Mouse (Mus musculus): ENCODE data around the gene Naaladl2. TPM values are rescaled to one million over a fixed set of nuclear protein-coding genes. Genes with fewer than 3 reads are reported as not detected.
"Not testable (repeated sequence)": the region's sequence is repeated elsewhere in the genome, so short reads cannot be mapped to it uniquely, and the experiment has no call there.

Naaladl2 gene
- polyA plus RNA-seq, 1 experiment: not detected

DNA sequence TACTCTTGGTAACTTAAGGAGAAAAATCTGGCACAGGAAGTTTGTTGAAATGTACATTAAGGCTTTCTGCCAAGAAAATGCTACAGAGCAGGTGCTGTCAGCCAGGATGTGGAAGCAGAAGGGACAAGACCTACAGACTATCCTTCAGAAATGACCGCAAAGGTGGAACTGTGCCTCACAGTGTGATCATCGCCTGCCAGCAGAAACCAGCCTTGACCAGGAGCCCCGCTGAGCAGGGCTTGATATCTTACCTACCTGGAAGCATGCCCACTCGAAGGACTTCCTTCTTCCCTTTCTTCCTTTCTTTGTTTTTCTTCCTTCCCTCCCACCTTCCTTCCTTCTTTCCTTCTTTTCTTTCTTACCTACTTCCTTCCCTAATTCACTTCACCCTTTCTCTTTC lies 69.8 kb downstream of the Naaladl2 start:
- TF ChIP-seq CTCF (IDR thresholded peaks at IDR 0.05; ENCODE audit: low read depth, low read length): no peak
- H3K4me3 ChIP-seq (ENCODE audit: low read depth, low read length): no peak overlapping the region
- no peak overlapping the region for H3K27ac ChIP-seq (ENCODE audit: insufficient read depth, low read length)
- no peaks in the 10 kb centered on the region for H3K9me3 ChIP-seq (replicated peaks; ENCODE audit: control insufficient read depth, insufficient read depth, low read length, poor library complexity, severe bottlenecking)
- no peak overlapping the region for H3K9ac ChIP-seq (ENCODE audit: low read depth, poor library complexity, severe bottlenecking)
- H3K36me3 ChIP-seq (ENCODE audit: control insufficient read depth, insufficient read depth, low read length, poor library complexity, severe bottlenecking): no peaks in the 10 kb centered on the region
- no peaks in the 10 kb centered on the region for H3K27me3 ChIP-seq (ENCODE audit: control insufficient read depth, insufficient read depth, low read length, poor library complexity, severe bottlenecking)
- no peaks in the 10 kb centered on the region for H3K4me1 ChIP-seq (ENCODE audit: control insufficient read depth, insufficient read depth, low read length)

DNA sequence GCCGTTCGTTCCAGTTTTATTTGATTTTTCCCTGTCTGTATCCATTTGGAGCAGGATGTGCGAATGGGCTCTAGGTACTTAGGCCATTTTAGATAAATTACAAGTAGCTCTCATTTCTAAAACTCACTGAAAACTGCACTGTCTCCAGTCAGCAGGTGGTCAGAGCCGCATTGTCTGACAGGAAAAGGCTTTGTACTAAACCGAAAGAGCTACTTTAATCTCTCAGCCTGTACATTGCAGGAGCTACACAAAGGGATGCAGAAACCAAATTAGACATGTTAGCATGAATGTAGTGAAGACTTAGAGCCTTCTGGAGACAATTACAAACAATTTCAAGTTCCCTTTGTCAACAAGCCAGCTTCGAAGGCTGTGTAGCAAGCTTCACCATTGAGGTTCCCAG lies 70.2 kb downstream of the Naaladl2 start:
- no peak overlapping the region for H3K4me3 ChIP-seq (ENCODE audit: low read depth, low read length)
- no peaks in the 10 kb centered on the region for H3K9me3 ChIP-seq (replicated peaks; ENCODE audit: control insufficient read depth, insufficient read depth, low read length, poor library complexity, severe bottlenecking)
- TF ChIP-seq EP300 (IDR thresholded peaks at IDR 0.05; ENCODE audit: insufficient read depth, low read depth, low read length) (no peak), POLR2A (IDR thresholded peaks at IDR 0.05; ENCODE audit: insufficient read depth, low read length) (no peak), CTCF (IDR thresholded peaks at IDR 0.05; ENCODE audit: low read depth, low read length) (no peak)
- H3K36me3 ChIP-seq (ENCODE audit: control insufficient read depth, insufficient read depth, low read length, poor library complexity, severe bottlenecking): no peaks in the 10 kb centered on the region
- no peaks in the 10 kb centered on the region for H3K4me1 ChIP-seq (ENCODE audit: control insufficient read depth, insufficient read depth, low read length)
- H3K9ac ChIP-seq (ENCODE audit: low read depth, poor library complexity, severe bottlenecking): no peak overlapping the region
- no peaks in the 10 kb centered on the region for H3K27me3 ChIP-seq (ENCODE audit: control insufficient read depth, insufficient read depth, low read length, poor library complexity, severe bottlenecking)
- no peak overlapping the region for H3K27ac ChIP-seq (ENCODE audit: insufficient read depth, low read length)

DNA sequence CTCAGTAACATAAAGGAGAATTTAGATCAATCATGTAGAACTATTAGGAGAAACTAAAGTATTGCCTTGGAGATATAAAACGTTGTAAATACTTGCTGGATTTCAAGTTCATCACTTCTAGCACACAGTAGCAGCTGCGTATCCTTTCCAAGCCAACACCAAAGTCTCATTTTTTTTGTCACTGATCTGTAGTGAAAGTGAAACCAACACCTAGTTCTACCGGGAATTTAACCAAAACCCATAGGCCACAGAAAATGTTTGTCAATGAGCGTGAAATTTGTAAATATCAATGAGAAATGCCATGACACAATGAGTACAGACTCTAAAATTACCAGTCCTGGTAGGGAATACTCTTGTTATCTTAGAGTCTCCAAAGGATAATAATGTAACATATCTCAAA lies 80.8 kb downstream of the Naaladl2 start:
- Histone ChIP-seq H3K4me1 (ENCODE audit: control insufficient read depth, insufficient read depth, low read length) (no peaks in the 10 kb centered on the region), H3K9me3 (replicated peaks; ENCODE audit: control insufficient read depth, insufficient read depth, low read length, poor library complexity, severe bottlenecking) (no peaks in the 10 kb centered on the region)
- TF ChIP-seq EP300 (IDR thresholded peaks at IDR 0.05; ENCODE audit: insufficient read depth, low read depth, low read length) (no peak), POLR2A (IDR thresholded peaks at IDR 0.05; ENCODE audit: insufficient read depth, low read length) (no peak), CTCF (IDR thresholded peaks at IDR 0.05; ENCODE audit: low read depth, low read length) (no peak)

DNA sequence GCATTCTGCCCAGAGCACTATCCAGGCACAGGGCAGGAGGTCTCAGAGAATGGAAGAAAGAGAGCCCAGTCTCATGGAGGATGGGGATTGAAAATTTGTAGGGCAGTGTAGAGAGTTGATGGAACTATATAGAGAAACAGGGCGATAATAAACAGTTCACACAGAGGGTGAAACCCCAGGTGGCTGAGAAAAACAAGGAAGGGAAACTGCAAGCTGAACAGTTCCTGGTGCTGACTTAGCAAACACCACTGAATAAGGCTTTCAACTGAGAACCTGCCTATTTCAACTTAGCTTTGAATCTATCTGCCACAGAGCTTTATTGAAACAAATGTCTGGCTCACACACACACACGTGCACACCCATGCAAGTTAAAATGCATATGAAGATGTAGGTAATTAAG lies 91.1 kb downstream of the Naaladl2 start:
- H3K27ac ChIP-seq (ENCODE audit: insufficient read depth, low read length): no peak overlapping the region
- TF ChIP-seq CTCF (IDR thresholded peaks at IDR 0.05; ENCODE audit: low read depth, low read length) (no peak), POLR2A (IDR thresholded peaks at IDR 0.05; ENCODE audit: insufficient read depth, low read length) (no peak), EP300 (IDR thresholded peaks at IDR 0.05; ENCODE audit: insufficient read depth, low read depth, low read length) (no peak)
- H3K27me3 ChIP-seq (ENCODE audit: control insufficient read depth, insufficient read depth, low read length, poor library complexity, severe bottlenecking): no peaks in the 10 kb centered on the region
- H3K4me1 ChIP-seq (ENCODE audit: control insufficient read depth, insufficient read depth, low read length): no peaks in the 10 kb centered on the region
- no peaks in the 10 kb centered on the region for H3K36me3 ChIP-seq (ENCODE audit: control insufficient read depth, insufficient read depth, low read length, poor library complexity, severe bottlenecking)
- H3K9ac ChIP-seq (ENCODE audit: low read depth, poor library complexity, severe bottlenecking): no peak overlapping the region
- H3K4me3 ChIP-seq (ENCODE audit: low read depth, low read length): no peak overlapping the region
- H3K9me3 ChIP-seq (replicated peaks; ENCODE audit: control insufficient read depth, insufficient read depth, low read length, poor library complexity, severe bottlenecking): no peaks in the 10 kb centered on the region

More for the DNA sequence above, 80.8 kb downstream of the Naaladl2 start:
- no peaks in the 10 kb centered on the region for H3K36me3 ChIP-seq (ENCODE audit: control insufficient read depth, insufficient read depth, low read length, poor library complexity, severe bottlenecking)
- H3K27ac ChIP-seq (ENCODE audit: insufficient read depth, low read length): no peak overlapping the region
- no peak overlapping the region for H3K4me3 ChIP-seq (ENCODE audit: low read depth, low read length)
- H3K9ac ChIP-seq (ENCODE audit: low read depth, poor library complexity, severe bottlenecking): no peak overlapping the region
- H3K27me3 ChIP-seq (ENCODE audit: control insufficient read depth, insufficient read depth, low read length, poor library complexity, severe bottlenecking): no peaks in the 10 kb centered on the region

DNA sequence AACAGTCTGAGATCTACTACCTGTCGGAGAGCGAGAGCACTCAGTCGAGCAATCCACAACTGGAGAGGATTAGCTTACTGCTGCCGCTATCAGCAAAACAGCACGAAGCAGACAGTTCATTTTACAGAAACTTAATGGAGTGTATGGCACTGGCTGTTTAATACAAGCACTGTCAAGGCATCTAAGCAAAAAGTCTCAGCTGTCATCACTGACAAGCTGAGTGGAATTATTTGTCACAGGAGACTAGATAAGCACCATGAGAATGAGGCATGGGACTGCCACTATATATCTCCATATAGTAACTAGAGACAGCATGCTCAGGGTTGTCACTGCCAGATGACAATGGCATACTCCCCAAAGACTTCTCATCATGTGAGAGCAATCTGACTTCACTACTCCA lies 124.1 kb downstream of the Naaladl2 start:
- Histone ChIP-seq H3K27ac (ENCODE audit: insufficient read depth, low read length) (no peak overlapping the region), H3K9ac (ENCODE audit: low read depth, poor library complexity, severe bottlenecking) (no peak overlapping the region), H3K4me1 (ENCODE audit: control insufficient read depth, insufficient read depth, low read length) (no peaks in the 10 kb centered on the region), H3K36me3 (ENCODE audit: control insufficient read depth, insufficient read depth, low read length, poor library complexity, severe bottlenecking) (no peaks in the 10 kb centered on the region), H3K4me3 (ENCODE audit: low read depth, low read length) (no peak overlapping the region), H3K27me3 (ENCODE audit: control insufficient read depth, insufficient read depth, low read length, poor library complexity, severe bottlenecking) (no peaks in the 10 kb centered on the region), H3K9me3 (replicated peaks; ENCODE audit: control insufficient read depth, insufficient read depth, low read length, poor library complexity, severe bottlenecking) (no peaks in the 10 kb centered on the region)
- TF ChIP-seq CTCF (IDR thresholded peaks at IDR 0.05; ENCODE audit: low read depth, low read length) (no peak), POLR2A (IDR thresholded peaks at IDR 0.05; ENCODE audit: insufficient read depth, low read length) (no peak), EP300 (IDR thresholded peaks at IDR 0.05; ENCODE audit: insufficient read depth, low read depth, low read length) (no peak)

DNA sequence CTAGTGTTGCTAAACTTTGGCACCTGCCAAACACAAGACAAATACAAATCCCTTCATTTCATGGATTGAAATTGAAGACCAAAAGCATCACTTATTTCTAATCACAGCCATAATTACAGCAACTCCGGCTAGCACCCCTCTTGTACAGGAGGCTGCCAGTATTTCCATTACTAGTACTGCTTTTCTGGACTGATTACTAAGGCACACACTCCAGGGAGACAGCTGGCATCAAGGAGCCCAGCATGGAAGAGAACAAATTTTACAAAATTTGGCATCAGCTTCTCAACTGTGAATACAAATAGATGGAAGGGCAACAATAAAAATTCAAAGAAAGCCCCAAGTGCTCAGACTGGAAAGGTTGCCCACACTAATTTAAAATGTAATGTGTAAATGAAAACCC lies 133.3 kb downstream of the Naaladl2 start:
- H3K27me3 ChIP-seq (ENCODE audit: control insufficient read depth, insufficient read depth, low read length, poor library complexity, severe bottlenecking): no peaks in the 10 kb centered on the region
- TF ChIP-seq EP300 (IDR thresholded peaks at IDR 0.05; ENCODE audit: insufficient read depth, low read depth, low read length): no peak
- TF ChIP-seq CTCF (IDR thresholded peaks at IDR 0.05; ENCODE audit: low read depth, low read length): no peak
- no peak for TF ChIP-seq POLR2A (IDR thresholded peaks at IDR 0.05; ENCODE audit: insufficient read depth, low read length)
- H3K4me1 ChIP-seq (ENCODE audit: control insufficient read depth, insufficient read depth, low read length): no peaks in the 10 kb centered on the region
- H3K9me3 ChIP-seq (replicated peaks; ENCODE audit: control insufficient read depth, insufficient read depth, low read length, poor library complexity, severe bottlenecking): peaks cover 6% of the 10 kb centered on the region; the same call in 1 of the 2 replicates
- no peaks in the 10 kb centered on the region for H3K36me3 ChIP-seq (ENCODE audit: control insufficient read depth, insufficient read depth, low read length, poor library complexity, severe bottlenecking)
- no peak overlapping the region for H3K27ac ChIP-seq (ENCODE audit: insufficient read depth, low read length)
- no peak overlapping the region for H3K9ac ChIP-seq (ENCODE audit: low read depth, poor library complexity, severe bottlenecking)
- H3K4me3 ChIP-seq (ENCODE audit: low read depth, low read length): no peak overlapping the region

DNA sequence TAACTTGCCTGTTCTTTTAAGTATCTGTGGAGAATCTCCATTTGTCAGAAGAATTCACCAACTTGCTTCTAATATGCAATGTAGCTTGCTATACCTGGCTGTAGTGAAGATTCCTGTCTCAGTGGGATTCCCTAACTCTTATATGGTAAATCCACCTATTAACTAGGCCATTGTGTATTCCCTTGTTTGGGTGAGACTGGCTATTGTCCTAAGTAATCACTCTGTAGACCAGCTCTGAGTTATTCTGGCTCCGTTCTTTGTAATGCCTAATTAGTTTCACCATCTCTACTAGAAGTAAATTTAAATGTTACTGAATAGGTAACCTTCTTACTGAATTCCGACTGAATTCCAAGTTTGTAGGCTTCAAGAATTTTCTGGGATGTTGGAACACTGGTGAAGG lies 137.3 kb downstream of the Naaladl2 start:
- H3K27me3 ChIP-seq (ENCODE audit: control insufficient read depth, insufficient read depth, low read length, poor library complexity, severe bottlenecking); H3K4me3 ChIP-seq (ENCODE audit: low read depth, low read length); H3K4me1 ChIP-seq (ENCODE audit: control insufficient read depth, insufficient read depth, low read length); H3K9ac ChIP-seq (ENCODE audit: low read depth, poor library complexity, severe bottlenecking); H3K27ac ChIP-seq (ENCODE audit: insufficient read depth, low read length); H3K9me3 ChIP-seq (replicated peaks; ENCODE audit: control insufficient read depth, insufficient read depth, low read length, poor library complexity, severe bottlenecking); H3K36me3 ChIP-seq (ENCODE audit: control insufficient read depth, insufficient read depth, low read length, poor library complexity, severe bottlenecking): not testable (repeated sequence)
